Mouse (Mus musculus) cortical plate, adult 2 months (tissue): ENCODE measurements at regions not wholly inside any gene's neighbourhood (a gene's known extent, or its start where the extent isn't known, plus 50 kb on each side); places are given as distances from the start of the nearest gene placed in this dataset.
A peak's percentile ranks its signal among the peaks of the same experiment; 100 is the strongest.

Experiments used
- CTCF ChIP-seq: fragments of 200-500 bp; IDR thresholded peaks from 2 replicates; pipeline ENCODE4 v1.5.1; 2011; ENCODE audit warnings: mild to moderate bottlenecking, control low read depth, low read length; ENCODE audit not compliant: insufficient read depth; ENCODE audit errors: extremely low read depth
- POLR2A ChIP-seq: fragments of 200-500 bp; IDR thresholded peaks from 2 replicates; pipeline ENCODE4 v1.6.1; 2011; ENCODE audit warnings: mild to moderate bottlenecking, low read length, control low read depth; ENCODE audit not compliant: insufficient read depth; ENCODE audit errors: extremely low read depth

DNA sequence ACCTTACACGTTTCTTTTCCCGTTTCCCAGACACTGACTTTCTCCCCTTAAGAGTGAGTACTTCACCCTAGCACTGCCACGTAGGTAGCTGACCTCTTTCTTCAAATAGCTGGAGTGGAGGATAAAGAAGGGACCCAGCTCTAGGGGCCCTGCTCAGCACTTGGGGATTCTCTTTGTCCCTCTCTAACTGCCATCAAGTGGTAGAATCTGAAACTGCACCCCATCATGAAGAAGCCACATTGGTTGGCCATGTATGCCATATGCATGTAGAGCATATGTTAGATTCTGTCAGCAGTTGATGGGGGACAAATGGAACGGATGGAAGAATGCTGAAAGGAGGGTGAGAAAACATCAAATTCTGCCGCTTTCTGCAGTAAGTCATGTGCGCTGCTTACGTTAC lies 244.6 kb upstream of the Dach1 start:
- TF ChIP-seq POLR2A (no peak), CTCF (peak; percentile 22; the same call in 1 of the 2 replicates)
